25 mouse cellular contexts compared by ENCODE assay signal in the genomic region with DNA sequence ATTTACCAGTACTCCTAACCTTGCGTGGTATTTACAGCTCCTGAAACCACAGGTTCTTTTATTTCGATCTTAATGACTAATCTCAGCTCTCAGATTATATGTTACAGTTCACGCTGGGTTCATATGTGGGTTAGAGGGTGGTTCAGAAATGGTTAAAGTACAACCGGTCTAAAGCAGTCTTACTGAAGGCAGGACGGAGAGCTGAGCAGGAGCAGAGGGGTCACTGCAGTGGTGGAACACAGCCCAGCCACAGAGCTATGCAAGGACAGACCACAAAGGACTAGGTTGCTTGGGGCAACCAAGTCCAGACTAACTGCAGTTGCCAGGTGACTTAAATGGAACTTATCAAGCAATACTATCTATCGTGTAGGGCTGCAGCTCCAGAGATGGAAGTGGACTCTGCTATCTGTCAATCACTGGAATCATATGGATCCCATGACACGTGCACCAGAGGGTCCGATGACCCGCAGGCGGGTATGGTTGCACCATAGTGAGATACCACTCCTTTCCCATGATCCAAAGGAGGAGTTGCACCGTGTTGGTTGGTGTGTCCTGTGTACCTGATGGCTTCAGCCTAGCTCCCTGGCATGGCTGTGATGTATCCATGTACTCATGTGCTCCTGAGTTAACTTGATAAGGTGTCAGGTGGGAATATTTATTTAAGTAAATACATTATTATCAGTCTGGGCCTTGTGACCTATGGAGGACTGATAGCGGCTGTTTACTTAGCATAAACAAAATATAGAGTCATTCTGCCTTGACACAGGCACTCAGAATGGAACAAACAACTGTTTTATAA. TPM values are rescaled to one million over a fixed set of nuclear protein-coding genes. Genes with fewer than 3 reads are reported as not detected.
A peak's percentile ranks its signal among the peaks of the same experiment; 100 is the strongest.
DNase-seq lines count a peak whose midpoint lies in the region; ATAC-seq and TF ChIP-seq lines count a peak whose summit lies in the region.
"Had no signal": no experiment of that assay in that cellular context is flagged by ENCODE, and none has a peak within 500 bp of the region (broad histone marks: within the 10 kb centered on the region; RNA-seq: fewer than 3 reads in every experiment).

No protein-coding gene starts in this region.

- TF ChIP-seq EP300 in stomach, postnatal 0 days (optimal IDR thresholded peaks at IDR 0.05), result no peak

- no peaks in the 10 kb centered on the region for H3K27me3 ChIP-seq in intestine, embryonic 14.5 days (replicated peaks; ENCODE audit: control insufficient read depth, insufficient read depth, low read length)
- no peaks in the 10 kb centered on the region for H3K27me3 ChIP-seq in intestine, postnatal 0 days (replicated peaks; ENCODE audit: control insufficient read depth, insufficient read depth, low read length)
- H3K27me3 ChIP-seq in kidney, adult 2 months (replicated peaks; ENCODE audit: control insufficient read depth, insufficient read depth, low read length), result no peaks in the 10 kb centered on the region
- no peaks in the 10 kb centered on the region for H3K27me3 ChIP-seq in stomach, postnatal 0 days (ENCODE audit: control insufficient read depth, insufficient read depth, low read length)
- H3K27me3 ChIP-seq: embryonic facial prominence, embryonic 13.5 days; heart, embryonic 12.5 days; midbrain, embryonic 13.5 days had no signal

- no peak overlapping the region for H3K9ac ChIP-seq in intestine, embryonic 14.5 days (ENCODE audit: low read length)
- H3K9ac ChIP-seq in intestine, postnatal 0 days (ENCODE audit: low read depth, low read length), result no peak overlapping the region
- no peak overlapping the region for H3K9ac ChIP-seq in stomach, postnatal 0 days (ENCODE audit: low read length)
- H3K9ac ChIP-seq: embryonic facial prominence, embryonic 13.5 days; heart, embryonic 12.5 days; liver, postnatal 0 days; midbrain, embryonic 13.5 days had no signal

- no peaks in the 10 kb centered on the region for H3K4me1 ChIP-seq in intestine, embryonic 14.5 days (replicated peaks; ENCODE audit: control insufficient read depth, insufficient read depth, low read length)
- no peaks in the 10 kb centered on the region for H3K4me1 ChIP-seq in intestine, postnatal 0 days (replicated peaks; ENCODE audit: control insufficient read depth, insufficient read depth, low read length)
- peaks cover 13% of the 10 kb centered on the region; the same call in 1 of the 2 replicates for H3K4me1 ChIP-seq in kidney, adult 2 months (ENCODE audit: control insufficient read depth, insufficient read depth, low read length)
- no peaks in the 10 kb centered on the region for H3K4me1 ChIP-seq in stomach, postnatal 0 days (replicated peaks; ENCODE audit: control insufficient read depth, insufficient read depth)
- H3K4me1 ChIP-seq: embryonic facial prominence, embryonic 13.5 days; limb, embryonic 10.5 days; midbrain, embryonic 13.5 days had no signal

- no peak for DNase-seq in intestine, embryonic 14.5 days (ENCODE audit: low spot score)
- peak; percentile 61 for DNase-seq in kidney, adult 2 months
- DNase-seq in kidney, postnatal 10 days, result peak; percentile 29
- no peak for DNase-seq in stomach, postnatal 0 days (ENCODE audit: low spot score)
- no peak for DNase-seq in neural tube, embryonic 10.5 days (ENCODE audit: extremely low spot score, low spot score)
- no peak for DNase-seq in layer of hippocampus, adult 9-10 months (ENCODE audit: low spot score)
- no peak for DNase-seq in adrenal gland, postnatal 10 days
- DNase-seq: adrenal gland, adult 8-10 months; cerebellum, postnatal 10 days; gastrocnemius, adult 2 months; liver, postnatal 0 days; lung, postnatal 10 days; right cerebral cortex, postnatal 25 days; thymus, postnatal 14 days had no signal

- 0 out of 2 replicates have a peak, but pooled peaks have one; percentile 40 for ATAC-seq in intestine, embryonic 14.5 days (replicated peaks; ENCODE audit: low FRiP score, low TSS enrichment, low read depth)
- ATAC-seq in intestine, postnatal 0 days, result no peak
- ATAC-seq in stomach, postnatal 0 days (ENCODE audit: low FRiP score, low TSS enrichment), result peak; percentile 81
- ATAC-seq: liver, postnatal 0 days; midbrain, embryonic 13.5 days had no signal

- no peak overlapping the region for H3K4me2 ChIP-seq in intestine, embryonic 14.5 days (ENCODE audit: low read length)
- H3K4me2 ChIP-seq in intestine, postnatal 0 days (replicated peaks; ENCODE audit: low read depth), result no peak overlapping the region
- H3K4me2 ChIP-seq in stomach, postnatal 0 days (replicated peaks; ENCODE audit: low read depth), result no peak overlapping the region
- H3K4me2 ChIP-seq: embryonic facial prominence, embryonic 13.5 days; heart, embryonic 12.5 days; midbrain, embryonic 13.5 days had no signal

- no peak for TF ChIP-seq POLR2A in kidney, adult 2 months (IDR thresholded peaks at IDR 0.05; ENCODE audit: low read depth, low read length)

- no peaks in the 10 kb centered on the region for H3K9me3 ChIP-seq in intestine, embryonic 14.5 days (ENCODE audit: control insufficient read depth, low read length)
- H3K9me3 ChIP-seq in intestine, postnatal 0 days (ENCODE audit: control insufficient read depth), result no peaks in the 10 kb centered on the region
- H3K9me3 ChIP-seq in stomach, postnatal 0 days (ENCODE audit: control insufficient read depth, low read length), result no peaks in the 10 kb centered on the region
- H3K9me3 ChIP-seq: embryonic facial prominence, embryonic 13.5 days; heart, embryonic 12.5 days; limb, embryonic 10.5 days; midbrain, embryonic 13.5 days had no signal

- 73% methylated on average over 12 of the region's 12 CpGs for WGBS in intestine, embryonic 14.5 days
- 58% methylated on average over 12 of the region's 12 CpGs for WGBS in intestine, postnatal 0 days
- WGBS in kidney, adult 2 months, result 58% methylated on average over 12 of the region's 12 CpGs
- 58% methylated on average over 12 of the region's 12 CpGs for WGBS in stomach, postnatal 0 days

- no peak overlapping the region for H3K4me3 ChIP-seq in intestine, embryonic 14.5 days (ENCODE audit: low read depth, low read length)
- no peak overlapping the region for H3K4me3 ChIP-seq in intestine, postnatal 0 days (ENCODE audit: low read depth, low read length)
- no peak overlapping the region for H3K4me3 ChIP-seq in kidney, adult 2 months (ENCODE audit: insufficient read depth, low read depth, low read length)
- H3K4me3 ChIP-seq in stomach, postnatal 0 days (ENCODE audit: low read depth, low read length), result no peak overlapping the region
- H3K4me3 ChIP-seq: embryonic facial prominence, embryonic 13.5 days; gastrocnemius, adult 2 months; heart, embryonic 12.5 days; layer of hippocampus, adult 2 months; limb, embryonic 10.5 days; midbrain, embryonic 13.5 days had no signal

- no peak for TF ChIP-seq CTCF in intestine, postnatal 0 days (IDR thresholded peaks at IDR 0.05; ENCODE audit: low read depth)
- no peak for TF ChIP-seq CTCF in kidney, adult 2 months (conservative IDR thresholded peaks at IDR 0.05; ENCODE audit: insufficient read depth, insufficient read length, low read depth, low read length)
- no peak for TF ChIP-seq CTCF in stomach, postnatal 0 days (IDR thresholded peaks at IDR 0.05; ENCODE audit: low read depth)

- H3K27ac ChIP-seq in intestine, embryonic 14.5 days (ENCODE audit: low read depth), result no peak overlapping the region
- no peak overlapping the region for H3K27ac ChIP-seq in intestine, postnatal 0 days (ENCODE audit: low read depth, low read length)
- H3K27ac ChIP-seq in kidney, adult 2 months (ENCODE audit: insufficient read depth, low read depth, low read length), result peak overlapping the region; percentile 7; the same call in 1 of the 2 replicates
- no peak overlapping the region for H3K27ac ChIP-seq in stomach, postnatal 0 days (replicated peaks)
- H3K27ac ChIP-seq: embryonic facial prominence, embryonic 13.5 days; gastrocnemius, adult 2 months; layer of hippocampus, adult 2 months; limb, embryonic 10.5 days; midbrain, embryonic 13.5 days had no signal

- H3K36me3 ChIP-seq in intestine, embryonic 14.5 days (ENCODE audit: control insufficient read depth, insufficient read depth, low read length), result no peaks in the 10 kb centered on the region
- no peaks in the 10 kb centered on the region for H3K36me3 ChIP-seq in intestine, postnatal 0 days (ENCODE audit: control insufficient read depth, insufficient read depth)
- no peaks in the 10 kb centered on the region for H3K36me3 ChIP-seq in kidney, adult 2 months (ENCODE audit: control insufficient read depth, insufficient read depth, low read length)
- H3K36me3 ChIP-seq in stomach, postnatal 0 days (ENCODE audit: control insufficient read depth, insufficient read depth, low read length), result no peaks in the 10 kb centered on the region
- H3K36me3 ChIP-seq: embryonic facial prominence, embryonic 13.5 days; heart, embryonic 12.5 days; limb, embryonic 10.5 days; midbrain, embryonic 13.5 days had no signal

RNA-seq across cellular contexts. Expression of gene Slc26a9, which starts 13.0 kb away (rescaled TPM):
- 0.51 and 0.52 TPM in 2 replicates for polyA plus RNA-seq in intestine, embryonic 14.5 days (2014; fragmentation: Nextera tagmentation; extraction: Ambion mirVana)
- polyA plus RNA-seq in intestine, postnatal 0 days (2015; fragmentation: Nextera tagmentation; extraction: Ambion mirVana), result 0.03 and 0.67 TPM in 2 replicates
- polyA plus RNA-seq in kidney, adult 2 months (2012; rRNA removed), result not detected in 2 replicates
- polyA plus RNA-seq in stomach, postnatal 0 days (2015; fragmentation: Nextera tagmentation; extraction: Ambion mirVana), result 15.4 and 17.6 TPM in 2 replicates
- under 1 TPM in 1 of 2 experiments, not detected in 1; 0.15 TPM for total RNA-seq in adrenal gland, postnatal 10 days (2021)
- total RNA-seq: gastrocnemius, adult 2 months; granulocyte monocyte progenitor cell, adult 5-6 weeks; heart, postnatal 25 days; neutrophil, adult 5-6 weeks had no signal
- polyA plus RNA-seq: C2C12; embryonic facial prominence, embryonic 13.5 days; limb, embryonic 10.5 days; liver, adult 2 months; liver, postnatal 0 days had no signal

RNA-seq across cellular contexts. Expression of gene Rab7b, which starts 42.3 kb away (rescaled TPM):
- polyA plus RNA-seq in intestine, embryonic 14.5 days (2014; fragmentation: Nextera tagmentation; extraction: Ambion mirVana), result 3.0 and 4.3 TPM in 2 replicates
- 2.9 and 3.3 TPM in 2 replicates for polyA plus RNA-seq in intestine, postnatal 0 days (2015; fragmentation: Nextera tagmentation; extraction: Ambion mirVana)
- 1.6 and 2.2 TPM in 2 replicates for polyA plus RNA-seq in kidney, adult 2 months (2012; rRNA removed)
- polyA plus RNA-seq in stomach, postnatal 0 days (2015; fragmentation: Nextera tagmentation; extraction: Ambion mirVana), result 13.5 and 14.4 TPM in 2 replicates
- 1 to 10 TPM; 4.7 to 5.1 TPM for total RNA-seq in adrenal gland, postnatal 10 days (2021)

Comparison
In these comparisons a context has a peak if more than half of its experiments do, and no peak if none do; other contexts are left out.
1. DNase-seq: peak in kidney, adult 2 months (single experiment) and kidney, postnatal 10 days (single experiment); none in intestine, embryonic 14.5 days (single experiment), stomach, postnatal 0 days (single experiment), neural tube, embryonic 10.5 days (single experiment), layer of hippocampus, adult 9-10 months (single experiment) and adrenal gland, postnatal 10 days (single experiment).